Mouse (Mus musculus) megakaryocyte-erythroid progenitor cell, adult 5-6 weeks (primary cell): ENCODE results near the gene Gpr108. TPM values are rescaled to one million over a fixed set of nuclear protein-coding genes. Genes with fewer than 3 reads are reported as not detected.
A peak's percentile ranks its signal among the peaks of the same experiment; 100 is the strongest.

Experiments
- ATAC-seq: replicated peaks from 2 replicates; pipeline ENCODE4 v1.8.0; 2016; ENCODE audit warnings: mild to moderate bottlenecking, inconsistent platforms; ENCODE audit not compliant: severe bottlenecking, poor library complexity, low FRiP score, low TSS enrichment
- total RNA-seq, 2 experiments: library from RNA; stranded (forward) in 1 of 2; stranded (reverse) in 1 of 2; fragments of 200-1000, 215-1000 nt in 1 of 2; fragments of >200 nt in 1 of 2; fragmentation: Nextera tagmentation in 1 of 2; gene quantifications; 2 replicates each; pipeline ENCODE4 v1.2.3; 2014 to 2017

The Gpr108 gene
- total RNA-seq, 2 experiments from 2014 or later, result 10.6 to 23.9 TPM

DNA sequence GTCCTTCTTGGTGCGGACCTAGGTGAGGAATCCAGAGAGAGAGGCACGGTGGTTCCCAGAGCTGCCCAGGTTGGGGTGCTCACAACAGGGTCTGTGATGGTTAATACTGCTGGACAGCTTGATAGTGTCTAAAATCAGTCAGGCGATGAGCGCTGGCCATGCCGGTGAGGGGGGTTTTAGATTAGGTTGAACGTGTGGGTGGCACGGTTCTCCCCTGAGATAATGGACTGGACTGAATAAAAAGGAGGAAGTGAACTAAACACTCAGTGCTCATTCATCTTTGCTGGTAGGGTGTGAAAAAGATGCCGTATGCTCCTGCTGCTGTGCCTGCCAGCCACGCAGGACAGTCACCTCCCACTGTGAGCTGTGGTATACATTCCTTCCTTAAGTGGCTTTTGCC, 24.9 kb downstream of the Gpr108 start:
- no peak for ATAC-seq

DNA sequence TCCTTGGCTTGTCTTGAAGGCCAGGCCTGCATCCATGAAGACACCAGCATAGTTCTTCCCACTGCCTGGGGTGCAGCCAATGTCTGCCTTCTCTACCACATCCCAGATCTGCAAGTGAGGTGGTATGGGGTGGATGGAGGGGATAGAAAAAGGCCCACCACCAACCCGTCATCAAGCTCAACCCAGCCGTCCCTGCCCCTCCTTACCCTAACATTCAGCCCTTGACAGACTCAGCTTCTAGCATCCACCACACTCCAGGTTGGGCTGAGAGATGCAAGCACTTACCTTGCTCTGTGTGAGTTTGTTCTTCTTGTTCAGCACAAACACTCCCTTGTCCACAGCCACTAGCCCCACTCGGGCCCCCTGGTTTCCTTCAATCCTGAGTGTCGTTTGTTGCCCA, 26.3 kb downstream of the Gpr108 start:
- no peak for ATAC-seq

DNA sequence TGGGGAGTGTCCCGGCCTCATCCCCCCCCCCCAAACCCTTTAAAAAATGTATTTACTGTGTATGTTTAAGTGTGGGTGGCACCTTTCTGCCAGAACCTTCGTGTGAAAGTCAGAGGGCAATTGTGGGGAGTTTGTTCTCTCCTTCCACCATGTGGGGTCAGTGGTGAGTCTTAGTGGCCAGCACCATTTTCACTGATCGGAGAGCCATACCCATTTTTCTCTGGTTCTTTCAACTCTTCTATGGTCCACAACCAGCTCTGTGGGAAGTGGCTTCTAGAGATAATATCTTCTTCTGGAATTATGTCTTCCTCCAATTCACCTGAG, 28.4 kb downstream of the Gpr108 start:
- ATAC-seq, result no peak

DNA sequence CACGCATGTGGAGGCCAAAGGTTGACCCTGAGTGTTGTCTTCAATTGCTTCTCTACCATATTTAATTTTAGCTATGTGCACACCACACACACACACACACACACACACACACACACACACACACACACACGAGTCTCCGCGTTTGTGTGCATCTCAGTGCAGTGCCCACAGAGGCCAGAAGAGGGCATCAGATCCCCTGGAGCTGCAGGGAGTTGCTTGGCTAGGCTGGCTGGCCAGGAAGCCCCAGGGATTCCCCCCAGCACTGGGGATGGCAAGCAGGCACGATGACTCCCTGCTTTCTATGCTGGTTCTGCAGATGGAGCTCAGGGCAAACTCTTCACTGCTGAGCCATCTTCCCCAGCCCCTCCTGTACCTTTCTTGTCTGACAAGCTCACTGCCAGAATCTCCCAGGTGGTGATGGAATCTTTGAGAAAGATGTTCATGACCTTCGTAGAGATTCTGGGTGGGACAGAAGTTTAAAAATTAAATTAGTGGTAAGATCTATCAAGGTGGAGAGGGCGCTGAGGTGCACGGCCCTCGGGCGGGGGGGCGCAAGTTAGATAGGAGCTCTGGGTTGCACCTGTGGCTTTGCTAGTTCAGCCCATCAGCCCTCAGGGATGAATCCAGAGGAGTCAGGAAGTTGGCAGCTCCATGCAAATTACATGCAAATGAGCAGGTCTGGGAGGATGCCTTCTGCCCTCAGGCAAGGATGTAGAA, 28.9 kb downstream of the Gpr108 start:
- peak; percentile 50 for ATAC-seq

DNA sequence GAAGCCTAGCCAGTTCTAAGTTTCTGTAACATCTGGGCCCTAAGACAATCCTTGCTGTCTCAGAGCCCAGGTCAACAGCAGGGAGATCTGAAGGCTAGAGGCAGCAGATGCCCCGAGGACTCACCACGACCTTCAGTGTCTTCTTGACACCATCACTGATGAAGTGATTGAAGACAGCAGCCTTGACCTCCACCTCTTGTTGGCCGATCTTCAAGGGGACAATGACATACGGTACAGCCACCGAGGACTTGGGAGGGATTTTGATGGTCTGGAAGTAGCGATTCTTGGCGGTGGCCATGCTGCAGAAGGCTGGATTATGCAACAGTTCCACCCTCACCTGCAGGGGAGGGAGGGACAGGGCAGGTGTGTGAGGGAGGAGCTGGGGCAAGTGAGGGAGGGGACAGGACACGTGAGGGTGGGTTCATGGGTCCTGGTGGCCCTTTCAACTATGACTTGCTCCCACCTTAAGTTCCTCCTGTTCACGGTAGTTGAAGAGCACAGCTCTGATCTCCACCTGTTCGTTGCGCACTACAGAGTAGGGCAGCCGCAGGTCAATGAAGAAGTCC, 29.8 kb downstream of the Gpr108 start:
- ATAC-seq, result no peak

DNA sequence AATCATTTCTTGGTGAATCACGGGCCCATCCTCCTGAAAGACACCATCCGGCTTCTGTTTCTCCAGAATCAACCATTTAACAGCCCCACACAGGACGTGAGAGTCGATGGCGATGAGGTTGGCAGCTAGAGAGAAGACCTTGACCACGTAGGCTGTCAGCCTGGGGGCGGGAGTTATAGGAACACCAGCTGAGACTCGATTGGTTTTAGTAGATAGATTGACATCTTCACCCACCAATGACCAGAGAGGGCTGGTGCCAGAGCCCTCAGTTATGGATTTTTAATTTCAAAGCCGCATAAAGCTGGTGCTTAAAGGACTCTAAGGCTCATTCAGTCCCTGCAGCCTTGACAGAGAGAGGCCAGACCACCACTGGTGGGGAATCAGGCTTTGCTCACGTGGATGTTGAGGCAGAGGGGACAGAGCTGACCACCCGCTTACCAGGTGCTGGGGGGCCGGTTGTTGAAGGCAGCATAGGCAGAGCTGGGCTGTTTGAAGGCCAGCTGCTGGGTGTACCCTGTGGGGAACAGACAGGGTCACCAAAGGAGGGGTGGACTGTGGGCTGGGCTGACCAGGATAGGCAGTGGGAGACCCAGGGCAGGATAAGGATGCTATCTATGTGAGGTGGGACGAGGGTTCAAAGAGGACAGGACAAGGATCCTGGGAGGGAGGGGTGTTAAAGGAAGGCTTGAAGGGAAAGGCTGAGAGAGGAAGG, 33.4 kb downstream of the Gpr108 start:
- 0 out of 2 replicates have a peak, but pooled peaks have one; percentile 36 for ATAC-seq

DNA sequence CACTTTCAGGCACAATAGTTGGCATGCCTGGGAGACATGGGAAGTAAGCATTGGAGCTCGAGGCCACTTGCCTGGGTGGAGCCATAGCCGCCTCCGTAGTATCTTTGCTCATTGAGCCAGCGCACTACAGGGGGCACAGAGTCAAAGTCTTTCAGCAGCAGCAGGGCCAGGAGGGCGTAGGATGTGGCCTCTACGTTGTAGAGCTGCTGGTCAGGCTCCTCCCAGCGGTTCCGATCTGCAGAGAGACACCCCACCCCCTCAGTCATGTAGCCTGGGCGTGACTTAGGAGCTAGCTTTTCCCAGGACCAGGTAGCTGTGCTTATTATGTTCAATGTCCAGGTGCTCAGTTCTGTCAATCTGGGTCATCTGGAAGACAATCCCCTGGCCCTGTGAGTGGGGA, 36.7 kb downstream of the Gpr108 start:
- no peak for ATAC-seq

DNA sequence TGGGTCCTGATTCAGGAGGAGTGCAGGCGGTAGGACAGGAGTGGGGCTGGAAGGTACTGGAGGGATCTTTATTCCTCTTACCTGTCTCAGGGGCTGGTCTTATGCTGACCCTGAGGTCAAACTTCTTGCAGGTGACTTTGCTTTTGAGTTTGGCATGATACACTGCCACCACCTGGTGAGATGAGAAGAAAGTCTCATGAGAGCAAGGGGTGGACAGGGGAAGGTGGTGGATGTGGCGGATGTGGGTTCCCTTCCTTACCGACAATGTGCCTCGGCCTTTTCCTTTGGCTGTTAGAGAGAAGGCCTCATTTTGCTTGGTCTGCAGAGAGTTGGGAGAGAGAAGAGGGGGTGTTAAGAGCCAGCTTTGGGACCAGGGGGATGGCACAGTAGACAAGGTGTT, 38.9 kb downstream of the Gpr108 start:
- ATAC-seq, result no peak

DNA sequence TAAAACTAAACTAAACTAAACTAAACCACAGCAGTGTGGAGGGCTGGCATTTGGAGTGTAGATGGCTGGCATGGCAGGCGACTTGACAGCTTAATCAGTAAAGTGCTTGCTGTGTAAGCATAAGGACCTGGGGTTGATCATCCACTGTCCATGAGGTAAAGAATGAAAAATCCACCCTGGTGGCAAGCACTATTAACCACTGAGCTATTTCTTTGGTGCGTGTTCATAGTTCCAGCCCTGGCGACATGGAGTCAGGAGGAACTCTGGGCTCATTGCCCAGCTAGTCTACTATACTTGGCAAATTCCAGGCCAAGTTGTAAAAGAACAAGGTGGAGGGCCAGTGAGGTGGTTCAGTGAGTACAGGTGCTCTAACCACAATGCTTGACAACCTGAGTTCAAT, 40.3 kb downstream of the Gpr108 start:
- no peak for ATAC-seq

DNA sequence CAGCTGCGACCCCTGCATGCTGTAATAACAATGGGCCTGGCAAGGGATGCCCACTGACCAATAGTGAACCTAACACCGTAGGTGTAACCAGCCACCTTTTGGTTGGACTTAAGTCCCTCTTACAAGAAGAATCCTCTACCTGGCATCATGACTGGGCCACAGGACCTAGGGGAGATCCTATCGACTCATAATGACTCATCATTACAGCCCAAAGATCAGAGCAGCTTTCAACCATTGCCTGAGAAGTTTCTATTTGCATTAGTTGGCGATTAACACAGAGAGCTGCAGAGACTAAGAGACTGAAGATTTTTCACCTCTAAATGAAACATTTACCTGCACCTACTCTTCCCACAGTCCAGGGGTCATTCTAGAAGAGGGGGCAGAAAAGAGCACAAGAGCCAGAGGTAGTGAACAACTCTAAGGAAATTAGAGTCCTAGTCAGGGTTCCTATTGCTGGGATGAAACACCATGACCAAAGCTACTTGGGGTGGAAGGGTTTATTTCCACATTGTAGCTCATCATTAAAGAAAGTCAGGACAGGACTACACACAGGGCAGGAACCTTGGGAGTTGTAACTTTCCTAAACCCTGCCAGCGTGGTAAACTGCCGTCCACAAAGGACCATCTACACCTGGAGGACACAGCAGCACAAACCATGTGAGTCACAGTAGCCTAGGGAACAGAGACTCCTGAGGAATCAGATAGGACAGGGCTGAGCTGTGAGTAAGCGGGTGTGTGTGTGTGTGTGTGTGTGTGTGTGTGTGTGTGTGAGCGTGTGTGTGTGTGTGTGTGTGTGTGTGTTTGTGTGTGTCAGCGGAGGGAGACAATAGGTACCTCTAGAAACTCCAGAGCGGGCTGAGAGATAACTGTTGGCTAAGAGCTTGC, 46.2 kb downstream of the Gpr108 start:
- ATAC-seq, result no peak

DNA sequence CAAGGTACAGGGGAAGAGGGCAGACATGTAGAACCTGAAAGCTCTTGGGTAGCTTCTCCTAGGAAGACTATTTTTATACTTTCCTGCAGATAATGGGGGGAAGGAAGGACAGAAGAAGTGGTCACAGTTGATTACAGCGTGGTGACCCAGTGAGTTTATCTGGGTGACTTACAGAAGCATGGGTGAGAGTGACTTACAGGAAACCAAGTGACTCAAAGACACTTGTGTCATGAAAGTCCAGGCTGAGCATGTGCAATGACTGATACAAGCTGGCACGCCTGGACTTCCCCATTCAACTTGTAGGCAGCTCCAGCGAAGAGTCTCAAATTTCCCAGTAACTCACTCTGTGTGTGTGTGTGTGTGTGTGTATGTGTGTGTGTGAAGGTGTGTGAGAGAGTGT, 50.0 kb downstream of the Gpr108 start:
- no peak for ATAC-seq

DNA sequence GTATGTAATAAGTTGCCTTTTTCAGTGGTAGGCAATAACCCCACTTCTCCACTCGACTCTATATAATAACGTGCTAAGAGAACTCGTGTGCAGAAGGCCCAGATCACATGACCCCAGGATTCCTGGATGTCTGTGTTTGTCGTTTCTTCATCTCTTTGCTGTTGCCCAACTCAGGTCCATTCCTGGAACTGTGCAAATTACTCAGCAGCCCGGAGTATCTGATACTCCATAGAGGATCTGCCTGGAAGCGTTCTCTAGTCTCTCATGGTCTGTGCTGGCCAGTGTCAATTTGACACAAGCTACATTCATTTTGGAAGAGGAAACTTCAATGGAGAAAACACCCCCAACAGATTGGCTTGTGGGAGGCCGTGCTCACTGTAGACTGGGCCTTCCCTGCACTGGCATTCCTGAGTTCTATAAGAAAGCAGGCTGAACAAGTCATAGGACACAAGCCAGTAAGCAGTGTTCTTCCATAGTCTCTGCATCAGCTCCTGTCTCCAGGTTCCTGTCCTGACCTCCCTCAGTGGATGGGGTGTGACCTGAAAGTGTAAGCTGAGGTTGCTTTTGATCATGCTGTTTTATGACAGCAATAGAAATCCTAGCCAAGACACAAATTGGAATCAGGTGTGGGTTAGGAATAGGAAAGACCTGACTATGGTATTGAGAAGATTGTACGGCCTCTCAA, 52.8 kb downstream of the Gpr108 start:
- ATAC-seq, result no peak

DNA sequence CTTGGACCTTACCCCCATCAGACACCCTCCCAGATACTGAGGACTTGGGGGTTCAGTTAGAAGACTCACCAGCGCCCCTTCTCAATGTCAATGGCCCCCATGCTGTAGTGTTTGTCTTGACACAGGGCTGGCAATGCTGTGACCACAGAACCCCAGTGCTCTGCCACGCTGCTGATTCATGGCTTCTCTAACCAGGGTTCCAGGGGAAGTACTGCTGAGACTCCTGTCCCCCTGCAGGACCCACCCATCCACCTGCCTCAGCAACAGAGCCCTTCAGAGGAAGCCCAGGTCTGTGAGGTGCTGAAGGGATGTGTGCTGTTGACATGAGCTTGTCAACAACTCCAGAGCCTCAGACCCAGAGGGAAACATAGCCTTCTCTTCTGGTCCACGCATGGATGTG, 53.5 kb downstream of the Gpr108 start:
- ATAC-seq, result no peak

DNA sequence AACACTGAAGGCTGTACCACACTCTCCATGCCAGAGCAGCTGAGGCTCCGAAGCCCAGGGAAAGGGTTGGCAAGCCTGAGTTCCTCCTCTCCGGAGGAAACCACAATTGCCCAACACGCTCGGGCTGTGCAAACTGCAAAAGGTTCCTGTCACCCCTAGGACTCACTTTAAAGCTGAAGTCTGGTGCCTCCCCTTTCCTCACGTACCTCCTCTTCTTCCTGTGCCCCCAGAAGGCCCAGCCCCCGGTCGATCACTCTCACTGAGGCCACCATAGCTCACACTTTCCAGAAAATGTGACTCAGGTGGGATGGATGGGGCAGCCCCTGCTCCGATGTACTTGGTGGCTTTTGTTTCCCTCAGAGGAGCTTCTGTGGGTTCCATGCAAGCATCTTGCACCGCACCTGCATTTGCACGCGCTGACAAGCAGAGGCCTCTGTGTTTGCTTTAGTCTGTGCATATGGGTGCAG, 54.2 kb downstream of the Gpr108 start, which contains the start of gene Tnfsf14:
Gene Tnfsf14, minus strand, starts transcription at position 137 of the 467 bp plus-strand sequence.
- ATAC-seq, result no peak

DNA sequence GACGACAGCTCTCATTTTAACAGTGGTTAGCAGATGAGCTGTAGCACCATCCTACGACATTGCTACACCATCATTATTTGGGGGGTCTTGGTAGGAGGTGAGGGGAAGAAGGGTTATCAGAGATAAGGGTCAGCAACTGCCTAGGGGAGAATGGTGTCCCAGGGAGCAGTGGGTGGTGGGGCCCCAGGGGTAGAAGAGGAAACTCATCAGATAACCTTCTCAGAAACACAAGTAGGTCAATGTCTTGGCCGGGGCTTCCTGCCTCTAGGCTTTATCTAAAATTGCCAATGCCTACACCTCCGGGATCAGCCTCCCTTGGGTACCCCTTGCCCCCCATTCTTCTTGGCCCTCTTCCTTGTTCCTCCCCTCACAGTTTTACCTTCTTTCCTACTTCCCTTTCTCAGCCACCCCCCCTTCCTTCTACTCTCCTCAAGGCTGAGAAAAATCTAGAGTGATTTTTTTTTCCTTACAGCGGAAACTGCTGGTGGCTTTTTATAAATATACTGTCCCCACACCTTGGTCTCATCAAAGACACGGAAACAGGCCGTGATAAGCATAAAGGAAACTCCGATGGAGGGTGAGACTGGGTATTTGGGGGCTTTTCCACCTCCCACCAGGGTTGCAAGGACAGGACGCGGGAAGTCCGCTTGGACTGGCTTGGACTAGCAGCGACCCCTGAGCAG, 59.6 kb downstream of the Gpr108 start:
- 0 out of 2 replicates have a peak, but pooled peaks have one; percentile 24 for ATAC-seq

DNA sequence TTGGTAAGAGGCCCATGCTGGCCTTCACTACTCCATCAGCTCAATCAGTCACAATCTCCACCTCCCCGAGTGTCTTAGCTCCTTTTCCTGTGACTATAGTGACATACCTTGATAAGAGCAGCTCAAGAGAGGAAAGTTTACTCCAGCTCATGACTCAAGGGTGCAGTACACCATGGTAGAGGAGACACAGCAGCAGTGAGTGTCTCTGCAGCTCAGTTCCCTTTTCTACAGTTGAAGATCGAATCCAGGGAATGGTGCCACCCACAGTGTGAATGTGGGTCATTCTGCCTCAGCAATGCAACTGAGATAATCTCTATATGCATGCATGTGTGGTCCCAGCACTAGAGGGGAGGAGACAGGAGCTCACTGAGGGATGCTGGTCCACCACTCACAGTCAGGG, 62.6 kb downstream of the Gpr108 start:
- ATAC-seq, result no peak; the same call in 1 of the 2 replicates
